Mouse (Mus musculus) heart, adult 11 months (tissue): ENCODE measurements around the gene Olfr172.
A peak's percentile ranks its signal among the peaks of the same experiment; 100 is the strongest.

Experiments
- DNase-seq: peaks from one replicate; pipeline ENCODE4 v3.0.0; 2022

The Olfr172 gene

DNA sequence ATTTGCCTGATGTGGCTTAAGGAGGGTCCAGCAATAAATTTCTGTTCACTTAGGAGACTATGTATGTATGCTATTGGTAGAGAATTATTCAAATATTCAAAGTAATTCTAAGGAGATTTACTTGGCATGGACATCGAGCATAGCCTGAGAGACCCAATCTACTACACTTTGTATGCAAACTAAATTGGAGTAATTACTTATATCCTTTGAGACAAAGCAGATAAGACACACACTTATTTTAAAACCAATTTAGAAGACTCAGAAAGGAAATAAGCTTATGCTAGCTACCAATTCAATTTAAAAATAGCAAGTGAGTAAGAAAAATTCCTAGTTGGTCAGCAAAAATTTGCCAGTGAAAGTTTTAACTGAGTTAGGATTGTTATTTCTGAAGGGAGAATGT, at the start of gene Olfr172:
TSS of gene Olfr172 (minus strand) at position 101 of the 400 bp plus-strand sequence.
- DNase-seq, result no peak

DNA sequence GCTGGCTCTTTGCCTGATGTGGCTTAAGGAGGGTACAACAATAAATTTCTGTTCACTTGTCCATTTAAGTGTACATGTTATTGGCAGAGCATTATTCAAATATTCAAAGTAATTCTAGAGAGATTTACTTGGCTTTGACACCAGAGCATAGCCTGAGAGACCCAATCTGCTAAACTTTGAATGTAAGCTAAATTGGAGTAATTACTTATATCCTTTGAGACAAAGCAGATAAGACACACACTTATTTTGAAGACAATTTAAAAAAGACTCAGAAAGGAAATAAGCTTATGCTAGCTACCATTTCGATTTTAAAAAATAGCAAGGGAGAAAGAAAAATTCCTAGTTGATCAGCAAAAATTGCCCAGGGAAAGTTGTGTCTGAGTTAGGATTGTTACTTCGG, 37.2 kb upstream of the Olfr172 start, which contains the start of gene Olfr173:
TSS of gene Olfr173 (minus strand) at position 101 of the 400 bp plus-strand sequence.
- no peak for DNase-seq

DNA sequence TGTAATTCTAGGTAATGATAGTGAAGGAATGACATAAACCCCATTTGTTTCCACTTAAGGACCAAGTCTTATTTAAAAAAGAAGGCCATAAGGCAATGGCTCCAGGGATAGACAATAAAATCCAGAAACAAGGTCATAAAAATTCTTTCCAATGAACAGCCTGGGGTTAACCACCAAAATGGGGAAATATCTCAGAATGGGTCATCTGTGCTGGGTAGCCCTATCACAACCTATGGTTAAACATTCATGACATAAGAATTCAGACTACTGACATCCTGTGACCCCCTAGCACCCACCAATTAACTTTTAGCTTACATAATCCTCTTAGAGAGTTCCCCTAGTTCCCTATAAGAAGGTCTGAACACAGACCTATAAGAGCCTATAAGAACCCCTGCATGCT, 6.8 kb downstream of the Olfr172 start:
- DNase-seq, result no peak

DNA sequence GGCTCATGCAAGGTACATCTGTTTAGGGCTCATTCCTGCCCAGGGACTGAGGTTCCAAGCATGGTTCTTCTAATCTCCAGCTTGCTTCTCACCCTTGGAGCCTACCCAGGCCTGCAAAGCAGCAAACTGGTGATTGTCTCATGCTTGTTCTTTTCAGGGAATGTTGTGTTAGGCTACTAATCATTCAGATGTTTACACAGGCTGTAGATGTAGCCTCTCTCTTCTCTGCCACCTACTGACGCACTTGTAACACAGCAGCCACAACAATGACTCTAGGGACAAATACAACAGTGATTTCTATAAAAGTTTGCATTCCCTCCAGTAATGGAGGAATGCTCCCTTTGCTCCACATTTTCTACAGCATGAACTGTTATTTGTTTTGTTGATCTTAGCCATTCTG, 11.7 kb downstream of the Olfr172 start:
- no peak for DNase-seq

DNA sequence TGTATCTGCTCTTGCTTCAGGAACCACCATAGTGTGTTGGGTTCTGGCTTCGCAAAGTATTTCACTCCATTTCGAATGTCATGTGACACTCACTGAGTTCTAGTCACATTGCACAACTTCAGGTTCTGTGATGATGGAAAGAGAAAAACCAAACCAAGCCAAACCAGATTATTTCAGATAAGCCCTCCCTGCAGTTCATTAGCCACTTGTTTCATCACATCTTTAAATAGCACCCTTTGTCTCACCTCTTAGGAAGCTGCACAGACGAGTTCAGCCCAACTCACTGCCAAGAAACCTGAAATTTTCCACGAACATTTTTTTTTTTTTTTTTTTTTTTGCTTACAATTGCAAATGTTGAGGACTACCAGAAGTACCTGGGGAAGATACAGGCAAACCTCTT, 16.3 kb downstream of the Olfr172 start:
- no peak for DNase-seq

DNA sequence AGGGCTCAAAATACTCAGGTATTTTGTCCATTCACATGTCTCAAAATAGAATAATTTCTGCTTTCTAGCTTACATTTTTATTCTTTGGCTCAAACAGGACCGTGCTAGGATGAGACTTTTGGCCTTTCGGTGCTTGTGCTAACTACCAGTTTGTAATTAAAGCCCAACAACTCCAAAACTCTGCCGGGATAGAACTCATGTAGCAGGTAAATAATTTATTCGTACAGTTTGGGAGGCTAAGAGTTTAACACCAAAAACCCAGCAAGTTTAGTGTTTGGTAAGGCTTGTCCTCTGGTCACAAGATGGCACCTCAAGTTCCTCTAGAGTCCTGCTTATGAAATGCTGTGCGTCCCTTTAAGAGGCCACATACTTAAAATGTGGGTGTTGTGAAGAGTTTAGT, 22.2 kb downstream of the Olfr172 start:
- no peak for DNase-seq

DNA sequence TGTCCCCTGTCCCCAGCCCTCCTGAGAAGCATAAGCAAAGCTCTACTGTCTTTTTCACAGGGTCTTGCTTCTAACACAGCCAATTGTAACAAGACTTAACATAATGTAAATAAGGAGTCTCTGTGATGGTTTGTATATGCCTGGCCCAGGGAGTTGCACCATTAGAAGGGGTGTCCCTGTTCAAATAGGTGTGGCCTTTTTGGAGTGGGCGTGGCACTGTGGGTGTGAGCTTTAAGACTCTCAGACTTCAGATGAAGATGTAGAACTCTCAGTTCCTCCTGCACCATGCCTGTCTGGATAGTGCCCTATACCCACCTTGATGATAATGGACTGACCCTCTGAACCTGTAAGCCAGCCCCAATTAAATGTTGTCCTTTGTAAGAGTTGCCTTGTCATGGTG, 24.2 kb downstream of the Olfr172 start:
- DNase-seq, result no peak

DNA sequence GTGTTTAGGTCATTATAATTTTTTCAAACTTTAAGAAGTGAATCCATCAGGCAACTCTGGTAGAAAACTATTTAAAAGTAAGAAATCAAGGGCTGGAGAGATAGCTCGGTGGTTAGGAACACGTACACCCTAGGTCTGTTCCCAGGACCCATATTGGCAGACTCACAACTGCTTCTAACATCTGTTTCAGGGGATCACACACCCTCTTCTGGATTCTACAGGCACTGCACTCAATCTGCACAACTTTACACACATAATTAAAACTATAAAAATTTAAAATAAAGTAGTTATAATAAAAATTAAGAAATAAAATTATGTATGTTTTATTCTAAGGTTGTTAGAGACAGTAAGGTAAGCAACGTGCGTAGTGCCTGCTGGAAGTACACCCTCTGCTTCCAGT, 24.8 kb downstream of the Olfr172 start:
- DNase-seq, result no peak

DNA sequence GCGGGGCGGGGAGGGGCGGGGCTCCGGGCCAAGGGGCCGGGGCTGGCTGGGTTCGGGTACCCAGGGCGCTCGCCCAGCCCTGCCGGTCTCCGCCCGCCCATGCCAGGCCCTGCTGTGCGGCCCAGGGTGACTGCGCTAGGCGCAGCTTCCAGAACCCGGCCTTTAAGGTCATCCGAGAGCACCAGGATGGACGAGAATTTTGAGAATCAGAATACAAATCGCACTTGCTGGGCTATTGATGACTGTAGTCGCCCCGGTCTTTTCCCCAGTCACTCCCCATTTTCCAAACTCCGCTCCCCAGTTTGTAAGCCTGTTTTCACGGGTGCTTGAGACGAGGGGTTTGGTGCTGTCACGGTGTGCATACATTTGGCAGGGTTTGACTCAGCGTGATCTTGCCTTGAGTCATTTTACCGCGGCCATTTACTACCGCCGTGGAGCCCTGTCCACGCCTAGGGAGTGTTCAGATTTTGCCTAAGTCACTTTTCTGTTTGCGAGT, 34.8 kb downstream of the Olfr172 start:
- no peak for DNase-seq

DNA sequence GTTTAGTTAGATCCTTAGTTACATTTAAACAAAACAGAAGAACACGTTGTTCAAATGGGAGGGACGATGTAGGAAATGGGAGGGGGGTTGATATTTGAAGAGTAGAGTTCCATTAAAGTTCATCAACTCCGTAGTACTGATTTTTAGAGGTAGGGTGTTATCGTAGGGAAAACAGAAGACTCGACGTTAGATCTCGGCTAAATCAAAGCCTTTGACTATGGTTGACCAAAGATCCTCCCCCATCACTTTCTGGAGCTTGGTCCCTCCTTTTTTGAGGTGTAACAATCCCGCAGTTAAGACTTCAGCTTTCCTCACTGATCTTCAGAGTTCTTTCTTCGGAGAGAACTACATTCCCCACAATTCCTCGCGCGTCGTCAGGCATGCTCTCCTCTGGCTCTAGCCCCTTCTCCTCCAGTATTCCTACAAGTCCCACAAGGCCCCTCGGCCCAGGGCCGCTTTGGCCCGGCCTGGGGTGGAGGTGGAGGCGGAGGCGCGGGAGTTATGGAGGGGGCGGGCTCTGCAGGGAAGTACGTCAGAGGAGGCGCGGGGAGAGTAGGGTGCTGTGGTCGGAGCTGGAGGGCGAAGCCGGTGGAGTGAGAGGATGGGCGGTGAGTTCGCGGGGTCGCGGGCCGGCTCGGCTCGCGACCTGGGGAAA, 35.4 kb downstream of the Olfr172 start, which contains the start of gene Cldnd1:
TSS of gene Cldnd1 (plus strand) at position 434 of the 655 bp plus-strand sequence.
- peak; percentile 100 for DNase-seq

DNA sequence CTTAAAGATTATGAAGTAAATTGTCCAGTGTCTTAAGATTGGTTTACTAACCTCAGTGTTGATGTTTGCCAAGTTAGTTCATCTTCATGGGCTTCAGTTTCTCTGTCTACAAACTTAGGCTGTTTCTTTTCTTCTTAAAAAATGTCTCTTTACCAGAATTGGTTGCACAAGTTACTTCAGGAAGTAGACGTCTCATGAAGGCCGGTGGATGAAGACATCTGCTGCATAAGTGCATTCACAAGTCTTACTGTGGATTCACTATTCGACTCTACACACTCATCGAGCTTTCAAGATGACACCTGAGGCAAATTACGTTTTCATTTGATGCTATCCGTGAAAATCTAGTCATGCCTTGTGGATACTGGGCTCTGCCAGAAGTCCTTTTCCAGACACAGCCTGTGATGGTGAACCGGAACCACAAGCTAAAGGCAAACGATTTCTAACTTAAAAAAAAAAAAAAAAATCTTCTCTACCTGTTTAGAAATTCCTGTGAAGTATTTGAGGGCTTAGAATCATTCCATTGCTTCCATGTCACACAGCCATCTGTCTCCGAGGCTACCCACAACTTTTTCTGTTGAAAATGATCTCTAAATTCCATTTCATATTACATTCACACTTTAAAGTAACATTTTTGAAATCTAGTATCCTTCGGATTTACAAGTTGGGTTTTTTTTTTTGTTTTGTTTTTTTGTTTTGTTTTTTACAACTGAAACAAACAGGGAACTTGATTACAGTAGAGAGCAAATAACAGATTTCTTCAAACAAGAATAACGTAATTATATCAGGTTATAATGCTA, 36.1 kb downstream of the Olfr172 start:
- DNase-seq, result no peak

DNA sequence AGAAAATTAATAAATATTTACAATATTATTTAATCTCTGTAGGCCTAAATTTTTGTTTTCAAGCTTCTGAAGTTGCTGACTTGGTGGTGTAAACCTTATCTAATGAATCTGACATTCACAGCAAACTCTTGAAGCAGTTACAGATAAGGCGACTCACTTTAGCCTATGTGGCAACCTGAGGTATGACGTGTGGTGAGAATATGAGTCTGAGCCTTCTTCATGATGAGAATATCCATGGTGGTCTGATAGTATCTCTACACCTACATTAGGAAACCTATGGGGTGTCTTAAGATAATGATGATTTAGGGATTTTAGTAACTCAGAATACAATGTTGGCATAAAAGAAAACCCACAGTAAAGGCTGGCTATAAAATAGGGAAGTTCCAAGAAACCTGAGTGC, 40.7 kb downstream of the Olfr172 start:
- DNase-seq, result peak; percentile 4

DNA sequence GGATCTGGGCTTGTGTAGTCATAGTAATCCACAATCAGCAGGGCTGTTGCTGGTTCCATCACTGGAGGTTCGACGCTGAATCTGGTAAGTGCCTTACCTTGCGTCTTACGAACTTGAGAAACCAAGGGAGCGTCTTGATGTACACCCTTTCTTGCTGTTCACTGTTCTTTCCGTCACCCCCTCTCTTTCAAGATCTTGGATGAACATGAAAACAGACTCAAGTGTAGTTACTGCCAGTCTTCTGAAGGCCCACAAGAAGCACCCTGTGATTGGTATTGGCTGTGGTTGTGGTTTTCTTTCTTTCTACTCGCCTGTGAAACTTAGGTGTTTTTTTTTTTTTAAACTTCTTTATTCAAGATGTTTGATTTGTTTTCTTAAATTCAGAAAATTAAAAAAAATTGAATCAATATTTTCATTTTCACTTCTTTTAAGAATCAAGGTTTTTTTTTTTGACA, 44.3 kb downstream of the Olfr172 start, which contains the start of gene Gpr15:
TSS of gene Gpr15 (minus strand) at position 405 of the 455 bp plus-strand sequence.
- DNase-seq, result no peak

DNA sequence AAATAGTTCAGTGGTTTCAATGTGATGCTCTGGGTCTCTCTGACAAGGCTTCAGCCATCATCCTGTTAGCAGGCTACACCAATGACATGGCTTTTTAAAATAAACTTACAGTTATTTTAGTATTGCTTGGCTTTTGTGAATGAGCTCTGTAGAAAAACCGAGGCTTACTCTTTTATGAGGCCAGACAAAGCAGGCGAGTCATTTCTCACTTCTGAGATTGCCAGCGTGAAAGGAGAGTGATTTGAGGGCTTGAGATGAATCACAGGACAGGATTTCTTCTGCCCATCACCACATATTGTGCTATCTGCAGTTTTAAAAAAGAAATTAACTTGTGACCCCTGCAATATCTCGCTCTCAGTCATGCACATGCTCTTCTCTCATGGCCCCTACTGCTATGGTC, 48.0 kb downstream of the Olfr172 start:
- no peak for DNase-seq

DNA sequence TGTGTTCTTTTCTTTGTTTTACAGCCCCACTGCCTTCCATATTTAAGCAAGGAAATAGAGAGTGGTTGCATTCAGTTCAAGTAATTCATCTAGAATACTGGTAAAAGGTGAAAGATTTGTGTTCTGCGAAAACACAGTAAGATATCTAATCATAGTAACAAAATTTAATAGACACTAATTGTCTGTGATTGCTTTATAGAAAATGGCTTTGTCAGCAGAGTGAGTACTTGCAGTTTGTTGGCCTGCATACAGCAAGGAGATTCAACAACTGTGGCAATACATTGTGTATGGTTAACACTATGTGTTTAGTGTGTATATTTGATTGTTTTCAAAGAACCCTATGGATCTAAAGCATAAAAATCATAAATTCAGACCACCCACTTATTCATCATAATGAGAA, 49.8 kb downstream of the Olfr172 start:
- no peak for DNase-seq

DNA sequence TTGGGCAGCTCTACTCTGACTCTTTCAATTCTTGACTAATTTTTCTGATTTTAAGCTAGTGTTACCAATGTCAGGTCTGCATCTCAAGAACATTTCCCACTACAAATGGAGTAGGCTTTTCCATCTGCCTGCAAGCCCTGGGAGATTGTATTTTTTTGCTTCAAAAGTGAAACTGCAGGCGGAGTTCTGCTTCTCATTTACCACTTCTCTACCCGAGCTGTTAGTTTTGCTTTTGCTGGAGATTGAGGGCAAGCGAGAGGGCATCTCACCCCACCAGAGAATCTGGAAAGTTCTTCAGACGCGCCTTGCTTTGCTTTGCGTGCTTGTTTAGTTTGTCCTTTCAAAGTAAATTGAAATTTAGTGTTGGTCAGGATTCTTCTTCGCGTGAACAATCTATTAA, 50.8 kb downstream of the Olfr172 start:
- peak; percentile 89 for DNase-seq
